Mouse (Mus musculus) heart, embryonic 12.5 days (tissue): ENCODE measurements around the gene Fgf14. TPM values are rescaled to one million over a fixed set of nuclear protein-coding genes. Genes with fewer than 3 reads are reported as not detected.
"Not testable (repeated sequence)": the region's sequence is repeated elsewhere in the genome, so short reads cannot be mapped to it uniquely, and the experiment has no call there.

ENCODE experiments used
- ATAC-seq: fragments of 200-750 bp; cut with Nextera tagmentation; 2 replicates; pipeline ENCODE4 v1.8.0; 2017; ENCODE audit warnings: moderate TSS enrichment, moderate library complexity; ENCODE audit not compliant: insufficient number of reproducible peaks, low FRiP score
- H3K27ac ChIP-seq: fragments of 300-500 bp; sonication (generic); 2 replicates; pipeline ENCODE4 v1.5.1; 2016; ENCODE audit warnings: mild to moderate bottlenecking, moderate library complexity; ENCODE audit not compliant: poor library complexity, severe bottlenecking
- H3K27me3 ChIP-seq: fragments of 300-500 bp; sonication (generic); replicated peaks from 2 replicates; pipeline ENCODE4 v1.6.1; 2016; ENCODE audit warnings: mild to moderate bottlenecking, moderate library complexity
- H3K36me3 ChIP-seq: fragments of 300-500 bp; sonication (generic); 2 replicates; pipeline ENCODE4 v1.6.1; 2016; ENCODE audit warnings: mild to moderate bottlenecking, moderate library complexity
- H3K4me1 ChIP-seq: fragments of 300-500 bp; sonication (generic); replicated peaks from 2 replicates; pipeline ENCODE4 v1.6.1; 2016; ENCODE audit warnings: mild to moderate bottlenecking
- H3K4me2 ChIP-seq: fragments of 300-500 bp; sonication (generic); 2 replicates; pipeline ENCODE4 v1.6.1; 2016; ENCODE audit warnings: mild to moderate bottlenecking, moderate library complexity
- H3K4me3 ChIP-seq: fragments of 300-500 bp; sonication (generic); 2 replicates; pipeline ENCODE4 v1.5.1; 2016; ENCODE audit warnings: mild to moderate bottlenecking
- H3K9ac ChIP-seq: fragments of 300-500 bp; sonication (generic); 2 replicates; pipeline ENCODE4 v1.6.1; 2016; ENCODE audit warnings: mild to moderate bottlenecking, moderate library complexity
- H3K9me3 ChIP-seq: fragments of 300-500 bp; sonication (generic); replicated peaks from 2 replicates; pipeline ENCODE4 v1.6.1; 2016; ENCODE audit warnings: mild to moderate bottlenecking, moderate library complexity
- WGBS: fragments of 180-500 bp; shearing (Covaris S2); methylation state at CpG from one replicate; pipeline ENCODE4 v1.1.7; 2016; 5-methylcytosine and 5-hydroxymethylcytosine counted together
- polyA plus RNA-seq: library from polyadenylated mRNA; unstranded; fragments of >200 nt; fragmentation: Nextera tagmentation; extraction: Ambion mirVana; gene quantifications from 2 replicates; pipeline ENCODE4 v1.2.1, GENCODE M21; 2016

Gene Fgf14
- polyA plus RNA-seq, 1 experiment from 2014 or later, result 1.6 TPM

GRCm38 (mm10) chr14:124474066-124474667 is 202.8 kb downstream of the Fgf14 start:
- no peaks in the 10 kb centered on the region for H3K27me3 ChIP-seq
- H3K4me2 ChIP-seq, result no peak overlapping the region
- H3K4me1 ChIP-seq, result no peaks in the 10 kb centered on the region
- no peaks in the 10 kb centered on the region for H3K36me3 ChIP-seq
- 64% methylated on average over 2 of the region's 2 CpGs for WGBS
- no peak overlapping the region for H3K27ac ChIP-seq
- H3K9me3 ChIP-seq, result no peaks in the 10 kb centered on the region
- no peak for ATAC-seq
- H3K4me3 ChIP-seq, result no peak overlapping the region
- no peak overlapping the region for H3K9ac ChIP-seq

DNA sequence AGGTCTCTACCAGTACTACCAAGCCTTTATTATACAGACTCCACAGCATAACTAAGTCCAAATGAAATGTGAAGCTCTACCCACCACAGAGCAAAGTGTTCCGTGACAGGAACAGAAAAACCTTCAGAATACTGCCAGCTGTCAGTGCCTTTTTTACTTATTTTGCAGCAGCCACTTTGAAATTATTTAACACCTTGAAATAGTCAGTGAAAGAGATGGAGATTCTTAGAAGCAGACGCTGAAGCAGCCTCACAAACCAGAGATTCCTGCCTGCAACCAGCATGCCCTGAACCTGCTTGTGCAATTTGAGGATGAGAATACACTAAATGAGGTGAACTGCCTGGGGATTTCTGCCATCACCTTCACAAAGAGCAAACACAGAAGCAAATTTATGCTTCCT is 206.0 kb downstream of the Fgf14 start:
- Histone ChIP-seq H3K27me3 (no peaks in the 10 kb centered on the region), H3K36me3 (no peaks in the 10 kb centered on the region), H3K4me3 (no peak overlapping the region), H3K4me1 (no peaks in the 10 kb centered on the region), H3K9me3 (no peaks in the 10 kb centered on the region), H3K27ac (no peak overlapping the region), H3K9ac (no peak overlapping the region), H3K4me2 (no peak overlapping the region)
- no peak for ATAC-seq
- WGBS, result 65% methylated on average over 2 of the region's 2 CpGs

- Histone ChIP-seq H3K4me1 (no peaks in the 10 kb centered on the region), H3K27me3 (no peaks in the 10 kb centered on the region), H3K4me2 (no peak overlapping the region), H3K36me3 (no peaks in the 10 kb centered on the region), H3K9ac (no peak overlapping the region), H3K9me3 (no peaks in the 10 kb centered on the region), H3K4me3 (no peak overlapping the region), H3K27ac (no peak overlapping the region)
- ATAC-seq, result no peak
- 89% methylated on average over 1 of the region's 1 CpGs for WGBS
These were observed 221.8 kb downstream of the Fgf14 start for GRCm38 (mm10) chr14:124455120-124455519.

DNA sequence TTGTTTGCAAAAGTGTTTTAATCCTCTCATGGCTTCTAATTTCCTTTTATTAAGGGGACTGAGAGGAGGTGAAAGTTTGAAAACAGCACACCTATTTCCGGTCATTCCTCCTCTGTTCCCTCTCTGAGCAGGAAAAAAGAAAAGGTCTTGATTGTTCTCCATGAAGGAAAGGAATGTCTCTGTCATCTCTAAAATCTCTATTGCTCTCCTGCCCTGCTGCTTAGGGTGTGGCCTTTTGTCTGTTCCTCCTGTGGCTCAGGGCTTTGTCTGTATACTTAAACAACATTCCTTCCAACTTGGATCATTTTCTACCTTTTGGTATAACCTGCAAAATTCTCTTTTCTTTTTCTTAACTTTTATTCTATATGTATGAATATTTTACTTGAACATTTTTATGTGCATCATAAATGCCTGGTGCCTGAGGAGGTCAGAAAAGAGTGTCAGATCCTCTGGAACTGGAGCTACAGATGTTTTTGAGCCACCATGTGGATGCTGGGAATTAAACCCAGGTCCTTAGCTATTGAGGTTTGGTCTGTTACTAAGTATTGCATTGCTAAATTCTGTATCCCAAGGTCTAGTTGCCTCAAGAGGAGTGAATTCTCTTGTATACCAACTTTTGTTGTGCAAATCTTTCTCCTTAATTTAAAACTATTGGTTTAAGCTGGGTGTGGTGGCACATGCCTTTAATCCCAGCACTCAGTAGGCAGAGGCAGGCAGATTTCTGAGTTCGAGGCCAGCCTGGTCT is 230.7 kb downstream of the Fgf14 start:
- Histone ChIP-seq H3K27ac (no peak overlapping the region), H3K4me3 (no peak overlapping the region), H3K9ac (no peak overlapping the region), H3K4me1 (no peaks in the 10 kb centered on the region), H3K9me3 (no peaks in the 10 kb centered on the region), H3K4me2 (no peak overlapping the region), H3K27me3 (no peaks in the 10 kb centered on the region), H3K36me3 (no peaks in the 10 kb centered on the region)
- ATAC-seq, result no peak
- 69% methylated on average over 2 of the region's 2 CpGs for WGBS

DNA sequence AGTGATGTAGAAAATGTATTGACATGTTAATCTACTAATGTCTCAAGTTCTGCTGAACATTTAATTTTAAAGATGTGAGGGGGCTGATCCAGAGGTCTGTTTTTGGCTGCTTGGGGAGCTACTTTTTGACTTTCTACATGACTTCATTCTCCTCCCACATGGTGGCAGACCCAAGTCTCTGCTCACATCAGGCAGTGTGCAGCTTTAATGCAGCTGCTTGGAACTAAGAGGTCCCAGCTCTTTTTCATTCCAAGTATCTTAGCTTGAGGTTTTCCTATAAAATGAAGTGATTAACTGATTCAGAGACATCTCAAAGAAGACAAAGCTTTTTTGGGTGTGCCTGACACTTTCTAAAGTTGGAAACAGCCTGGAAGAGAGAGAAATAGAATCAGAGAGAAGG is 232.1 kb downstream of the Fgf14 start:
- no peak overlapping the region for H3K9ac ChIP-seq
- ATAC-seq, result no peak
- H3K4me1 ChIP-seq, result no peaks in the 10 kb centered on the region
- H3K9me3 ChIP-seq, result no peaks in the 10 kb centered on the region
- H3K27me3 ChIP-seq, result no peaks in the 10 kb centered on the region
- no peaks in the 10 kb centered on the region for H3K36me3 ChIP-seq
- H3K4me2 ChIP-seq, result no peak overlapping the region
- H3K4me3 ChIP-seq, result no peak overlapping the region
- no peak overlapping the region for H3K27ac ChIP-seq

- not testable (repeated sequence) for H3K4me2 ChIP-seq, ATAC-seq, H3K27ac ChIP-seq, H3K9ac ChIP-seq, H3K36me3 ChIP-seq, H3K27me3 ChIP-seq, H3K4me3 ChIP-seq, H3K4me1 ChIP-seq, H3K9me3 ChIP-seq
- WGBS, result 31% methylated on average over 3 of the region's 3 CpGs
These were observed 237.6 kb downstream of the Fgf14 start for GRCm38 (mm10) chr14:124439298-124439697.

DNA sequence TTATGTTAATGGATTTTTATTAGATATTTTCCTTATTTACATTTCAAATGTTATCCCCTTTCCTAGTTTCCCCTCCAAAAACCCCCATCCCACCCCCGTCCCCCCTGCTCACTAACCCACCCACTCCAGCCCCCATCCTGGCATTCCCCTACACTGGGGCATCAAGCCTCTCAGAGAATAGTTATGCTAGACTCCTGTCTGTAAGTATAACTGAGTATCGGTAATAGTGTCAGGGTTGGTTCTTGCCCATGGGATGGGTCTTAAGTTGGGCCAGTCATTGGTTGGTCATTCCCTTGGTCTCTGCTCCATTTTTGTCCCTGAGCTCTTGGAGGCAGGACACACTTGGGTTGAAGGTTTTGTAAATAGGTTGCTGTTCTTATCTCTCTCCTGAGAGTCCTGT is 265.0 kb downstream of the Fgf14 start:
- no peaks in the 10 kb centered on the region for H3K4me1 ChIP-seq
- H3K27me3 ChIP-seq, result no peaks in the 10 kb centered on the region
- no peak overlapping the region for H3K4me2 ChIP-seq
- H3K4me3 ChIP-seq, result no peak overlapping the region
- WGBS, result 77% methylated on average over 2 of the region's 2 CpGs
- no peak for ATAC-seq
- no peaks in the 10 kb centered on the region for H3K36me3 ChIP-seq
- no peak overlapping the region for H3K27ac ChIP-seq
- H3K9me3 ChIP-seq, result no peaks in the 10 kb centered on the region
- no peak overlapping the region for H3K9ac ChIP-seq

GRCm38 (mm10) chr14:124410945-124411344 is 266.0 kb downstream of the Fgf14 start:
- 4% methylated on average over 1 of the region's 1 CpGs for WGBS
- no peak overlapping the region for H3K4me3 ChIP-seq

GRCm38 (mm10) chr14:124328391-124328790 is 348.5 kb downstream of the Fgf14 start:
- no peak for ATAC-seq
- H3K27ac ChIP-seq, result no peak overlapping the region
- no peak overlapping the region for H3K4me3 ChIP-seq
- no peaks in the 10 kb centered on the region; the same call in 1 of the 2 replicates for H3K9me3 ChIP-seq
- H3K9ac ChIP-seq, result no peak overlapping the region
- no peaks in the 10 kb centered on the region for H3K36me3 ChIP-seq
- H3K4me1 ChIP-seq, result no peaks in the 10 kb centered on the region
- H3K27me3 ChIP-seq, result no peaks in the 10 kb centered on the region
- H3K4me2 ChIP-seq, result no peak overlapping the region

More at GRCm38 (mm10) chr14:124410945-124411344, 266.0 kb downstream of the Fgf14 start:
- no peaks in the 10 kb centered on the region for H3K4me1 ChIP-seq
- H3K27me3 ChIP-seq, result no peaks in the 10 kb centered on the region
- H3K4me2 ChIP-seq, result no peak overlapping the region
- H3K36me3 ChIP-seq, result no peaks in the 10 kb centered on the region
- no peaks in the 10 kb centered on the region for H3K9me3 ChIP-seq
- no peak overlapping the region for H3K27ac ChIP-seq
- no peak overlapping the region for H3K9ac ChIP-seq
- ATAC-seq, result no peak

DNA sequence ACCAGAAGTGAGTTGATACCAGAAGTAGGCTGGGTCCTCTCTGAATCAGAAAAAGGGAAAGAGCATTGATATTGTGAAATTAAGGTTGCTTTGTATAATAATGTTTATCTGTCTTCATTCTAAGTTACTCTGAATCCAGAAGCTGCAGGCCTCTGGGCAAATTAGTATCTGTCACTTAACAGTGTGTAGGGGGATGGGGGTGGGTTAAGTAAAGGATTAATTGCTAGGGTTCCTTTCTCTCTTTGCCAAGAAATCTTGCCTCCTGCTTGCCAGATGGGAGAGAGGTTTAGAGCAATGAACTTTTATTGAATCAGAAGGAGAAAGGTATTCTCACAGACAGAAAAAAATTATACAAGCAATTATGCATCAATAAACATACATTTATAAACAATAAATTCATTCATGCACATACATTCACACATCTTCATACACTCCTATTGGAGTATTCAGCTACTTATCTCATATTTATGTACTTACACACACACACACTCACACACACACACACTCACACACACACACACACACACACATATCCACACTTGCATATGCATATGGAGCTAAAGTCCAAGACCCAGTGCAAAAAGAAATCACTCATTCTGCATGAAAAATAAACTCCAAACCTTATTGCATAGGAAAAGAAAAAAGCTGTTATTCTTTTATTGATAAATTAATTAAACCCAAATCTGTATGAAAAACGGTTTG is 357.8 kb downstream of the Fgf14 start:
- H3K9ac ChIP-seq, result no peak overlapping the region
- no peak overlapping the region for H3K4me2 ChIP-seq
- H3K27ac ChIP-seq, result no peak overlapping the region
- no peaks in the 10 kb centered on the region for H3K9me3 ChIP-seq
- WGBS, result 45% methylated on average over 1 of the region's 1 CpGs
- H3K27me3 ChIP-seq, result no peaks in the 10 kb centered on the region
- no peaks in the 10 kb centered on the region for H3K4me1 ChIP-seq
- no peak overlapping the region for H3K4me3 ChIP-seq
- no peaks in the 10 kb centered on the region for H3K36me3 ChIP-seq
- no peak for ATAC-seq

DNA sequence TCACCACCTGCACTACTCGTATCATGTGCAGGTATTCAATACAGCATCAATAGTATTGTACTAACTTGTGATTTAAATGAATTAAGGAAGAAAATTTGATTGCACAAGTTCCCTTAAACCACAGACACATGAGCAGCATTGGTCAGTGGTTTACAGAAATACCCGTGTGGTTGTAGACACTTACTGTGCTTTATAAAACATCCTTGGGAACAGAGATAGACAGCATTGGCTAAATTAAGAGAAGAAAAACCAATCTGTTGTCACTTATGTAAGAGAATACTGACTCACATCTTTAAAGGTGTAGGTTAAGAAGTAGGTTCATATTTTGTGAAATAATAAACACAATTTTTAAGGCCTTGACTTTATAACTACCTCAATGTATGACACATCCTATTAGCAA is 361.4 kb downstream of the Fgf14 start:
- H3K9ac ChIP-seq, result no peak overlapping the region
- no peak for ATAC-seq
- no peak overlapping the region for H3K4me2 ChIP-seq

More for the DNA sequence above, 361.4 kb downstream of the Fgf14 start:
- H3K27ac ChIP-seq, result no peak overlapping the region
- 67% methylated on average over 2 of the region's 2 CpGs for WGBS
- H3K4me1 ChIP-seq, result no peaks in the 10 kb centered on the region
- no peak overlapping the region for H3K4me3 ChIP-seq
- H3K27me3 ChIP-seq, result no peaks in the 10 kb centered on the region
- no peaks in the 10 kb centered on the region for H3K36me3 ChIP-seq
- no peaks in the 10 kb centered on the region for H3K9me3 ChIP-seq
